Mouse (Mus musculus): ENCODE data around the gene Gm7694. TPM values are rescaled to one million over a fixed set of nuclear protein-coding genes. Genes with fewer than 3 reads are reported as not detected.

Gene Gm7694
- polyA plus RNA-seq, 1 experiment from 2014 or later: 3.5 TPM

DNA sequence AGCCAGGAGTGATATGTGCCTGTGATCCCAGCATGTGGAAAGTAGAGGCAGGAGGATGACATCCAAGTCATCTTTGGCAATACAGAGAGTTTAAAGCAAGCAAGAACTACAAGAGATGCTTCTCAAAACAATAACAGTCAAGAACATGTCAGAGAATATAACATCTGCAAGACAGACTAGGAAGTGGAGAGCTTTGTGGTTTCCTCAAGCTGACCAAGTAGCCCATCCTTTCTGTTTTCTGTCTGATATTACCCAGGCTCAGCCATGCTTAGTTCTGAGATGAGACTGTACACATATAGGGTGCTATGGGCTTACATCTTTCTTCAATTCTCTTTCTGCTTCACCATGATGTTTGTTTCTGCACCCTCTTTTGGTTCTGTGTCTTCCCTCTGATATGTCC is 32.9 kb downstream of the Gm7694 start:
- Histone ChIP-seq H3K9ac (replicated peaks) (no peak overlapping the region), H3K4me2 (replicated peaks) (no peak overlapping the region), H3K9me3 (no peaks in the 10 kb centered on the region), H3K36me3 (no peaks in the 10 kb centered on the region), H3K4me1 (no peaks in the 10 kb centered on the region), H3K4me3 (no peak overlapping the region), H3K27ac (replicated peaks) (no peak overlapping the region), H3K27me3 (no peaks in the 10 kb centered on the region)
- no peak for ATAC-seq (replicated peaks)

DNA sequence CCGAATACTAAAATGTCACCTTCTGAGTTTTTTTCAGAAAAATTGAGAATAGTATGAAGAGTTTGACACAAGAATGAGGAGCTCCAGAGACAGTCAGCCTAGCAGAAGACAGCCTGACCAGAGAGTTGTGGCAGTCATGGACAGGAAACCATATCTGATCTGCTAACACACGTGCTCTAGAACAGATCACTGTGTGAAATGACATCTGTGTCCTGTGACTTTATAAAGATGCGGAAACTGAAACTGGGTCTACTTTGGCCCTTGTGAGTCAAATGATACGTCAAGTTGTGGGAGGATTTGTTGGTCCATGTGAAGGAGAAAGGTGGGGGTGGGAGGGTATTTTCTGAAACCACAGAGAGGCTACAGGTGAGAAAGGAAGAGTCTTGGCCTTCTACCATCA is 35.4 kb downstream of the Gm7694 start:
- 89% methylated on average over 4 of the region's 4 CpGs for WGBS
- H3K36me3 ChIP-seq: no peaks in the 10 kb centered on the region
- ATAC-seq (replicated peaks): no peak

DNA sequence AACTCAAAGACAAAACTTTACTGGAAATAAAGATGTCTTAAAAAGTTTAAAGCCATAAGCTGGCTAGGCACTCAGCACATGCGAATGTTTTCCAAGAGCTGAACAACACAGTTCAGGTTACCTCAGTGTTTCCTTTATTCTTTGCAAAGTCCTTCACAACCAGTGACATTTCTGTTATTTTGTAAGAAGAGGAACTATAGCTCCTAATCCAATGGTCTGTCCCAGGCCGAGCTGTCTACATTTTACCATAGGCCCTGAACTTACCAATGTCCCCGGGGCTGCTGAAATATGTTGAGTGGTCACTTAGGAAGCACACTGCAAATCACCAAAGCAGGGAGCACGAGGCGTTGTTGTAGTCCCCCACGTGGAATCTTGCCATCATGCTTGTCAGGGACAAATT is 35.9 kb downstream of the Gm7694 start:
- Histone ChIP-seq H3K4me2 (replicated peaks) (no peak overlapping the region), H3K9ac (replicated peaks) (no peak overlapping the region), H3K4me1 (no peaks in the 10 kb centered on the region), H3K27me3 (no peaks in the 10 kb centered on the region), H3K27ac (replicated peaks) (no peak overlapping the region), H3K4me3 (no peak overlapping the region), H3K9me3 (no peaks in the 10 kb centered on the region), H3K36me3 (no peaks in the 10 kb centered on the region)
- ATAC-seq (replicated peaks): no peak
- WGBS: 83% methylated on average over 6 of the region's 6 CpGs

More for the DNA sequence above, 35.4 kb downstream of the Gm7694 start:
- Histone ChIP-seq H3K9ac (replicated peaks) (no peak overlapping the region), H3K4me2 (replicated peaks) (no peak overlapping the region), H3K27ac (replicated peaks) (no peak overlapping the region), H3K9me3 (no peaks in the 10 kb centered on the region), H3K4me1 (no peaks in the 10 kb centered on the region), H3K27me3 (no peaks in the 10 kb centered on the region), H3K4me3 (no peak overlapping the region)

DNA sequence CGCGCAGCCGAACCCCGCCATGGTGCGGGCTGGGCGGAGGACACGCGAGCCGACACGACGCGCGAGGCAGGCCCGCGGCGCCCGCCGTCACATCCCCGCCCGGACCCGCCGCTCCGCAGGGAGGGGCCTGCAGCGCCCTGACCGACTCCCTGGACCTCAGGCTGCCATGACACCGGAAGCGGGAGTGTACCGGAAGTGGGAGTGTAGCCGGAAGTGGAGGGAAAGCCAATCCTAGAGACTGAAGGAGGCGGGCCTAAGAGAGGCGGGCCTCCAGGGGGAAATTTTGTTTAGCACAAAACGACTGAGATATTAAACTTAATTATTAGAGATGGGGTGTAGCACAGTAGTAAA is 50.6 kb downstream of the Gm7694 start:
- peak overlapping the region; percentile 72 for H3K9ac ChIP-seq (replicated peaks)
- peak overlapping the region; percentile 73 for H3K4me3 ChIP-seq
- H3K4me2 ChIP-seq (replicated peaks): peak overlapping the region; percentile 86
- H3K27ac ChIP-seq (replicated peaks): 0 out of 2 replicates have a peak overlapping the region, but pooled peaks have one; percentile 11
- no peaks in the 10 kb centered on the region for H3K9me3 ChIP-seq
- WGBS: 2% methylated on average over 32 of the region's 32 CpGs
- 0 out of 2 replicates have a peak, but pooled peaks cover 10% of the 10 kb centered on the region for H3K27me3 ChIP-seq
- H3K4me1 ChIP-seq: peaks cover 4% of the 10 kb centered on the region; the same call in 1 of the 2 replicates
- peak; percentile 100 for ATAC-seq (replicated peaks)
- no peaks in the 10 kb centered on the region for H3K36me3 ChIP-seq

DNA sequence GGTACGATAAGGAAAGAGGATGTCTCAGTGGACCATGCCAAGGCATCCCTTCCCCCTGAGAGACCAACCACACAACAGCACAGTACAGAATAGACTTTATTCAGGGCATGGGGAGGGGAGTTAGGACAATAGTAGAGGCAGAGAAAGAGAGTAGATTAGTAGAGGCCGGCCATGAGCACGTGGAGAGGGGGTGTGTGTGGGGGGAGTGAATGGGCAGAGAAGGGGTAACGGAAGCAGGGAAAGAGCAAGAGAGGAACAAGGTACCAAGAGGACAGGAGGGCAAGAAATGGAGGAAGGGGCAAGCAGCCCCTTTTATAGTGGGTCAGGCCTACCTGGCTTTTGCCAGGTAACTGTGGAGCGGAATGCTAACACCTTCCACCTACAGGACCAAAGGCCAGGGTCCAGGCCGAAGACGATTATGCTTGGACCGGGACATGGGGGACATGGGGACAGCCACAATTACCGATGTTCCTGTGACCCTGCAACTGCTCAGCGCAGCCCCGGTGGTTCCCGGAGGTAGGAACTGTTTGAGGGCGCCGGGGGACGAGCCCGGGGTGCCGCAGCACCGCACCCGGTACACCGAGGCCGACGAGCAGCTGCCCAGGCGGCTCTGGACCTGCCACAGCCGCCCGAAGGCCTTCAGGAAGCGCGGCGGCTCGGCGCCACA is 51.1 kb downstream of the Gm7694 start:
- Histone ChIP-seq H3K4me3 (peak overlapping the region; percentile 73), H3K36me3 (no peaks in the 10 kb centered on the region), H3K4me1 (peaks cover 4% of the 10 kb centered on the region; the same call in 1 of the 2 replicates), H3K9ac (replicated peaks) (peak overlapping the region; percentile 72), H3K27ac (replicated peaks) (0 out of 2 replicates have a peak overlapping the region, but pooled peaks have one; percentile 11), H3K4me2 (replicated peaks) (peak overlapping the region; percentile 86), H3K9me3 (no peaks in the 10 kb centered on the region), H3K27me3 (0 out of 2 replicates have a peak, but pooled peaks cover 10% of the 10 kb centered on the region)
- 22% methylated on average over 30 of the region's 30 CpGs for WGBS
- peak; percentile 24 for ATAC-seq (replicated peaks)

Other genes starting within 250 kb of the Gm7694 start
- 8.1 and 8.5 TPM in 2 replicates for gene Ddr2, start 195.6 kb downstream of the Gm7694 start, polyA plus RNA-seq (2015; fragmentation: Nextera tagmentation; extraction: Ambion mirVana)
- 55.2 and 58.7 TPM in 2 replicates for gene Uap1, start 131.4 kb downstream of the Gm7694 start, polyA plus RNA-seq (2015; fragmentation: Nextera tagmentation; extraction: Ambion mirVana)
- gene Uhmk1, start 90.9 kb downstream of the Gm7694 start, polyA plus RNA-seq (2015; fragmentation: Nextera tagmentation; extraction: Ambion mirVana): 7.1 and 7.5 TPM in 2 replicates
- not detected in 2 replicates for gene Sh2d1b2, start 73.6 kb downstream of the Gm7694 start, polyA plus RNA-seq (2015; fragmentation: Nextera tagmentation; extraction: Ambion mirVana)
- gene Sh2d1b1, start 29.0 kb downstream of the Gm7694 start, polyA plus RNA-seq (2015; fragmentation: Nextera tagmentation; extraction: Ambion mirVana): 0.09 TPM in 1 of 2 replicates, not detected in the other
- gene Spata46, start 2.5 kb upstream of the Gm7694 start, polyA plus RNA-seq (2015; fragmentation: Nextera tagmentation; extraction: Ambion mirVana): 1.2 and 2.6 TPM in 2 replicates